Mouse (Mus musculus) brain, adult 2 months (tissue): Measurements from ENCODE around the gene Sestd1.
A peak's percentile ranks its signal among the peaks of the same experiment; 100 is the strongest.

Experiments
- DNase-seq: peaks from one replicate; pipeline ENCODE4 v3.0.0; 2011; ENCODE audit warnings: low read depth, low spot score

Gene Sestd1

DNA sequence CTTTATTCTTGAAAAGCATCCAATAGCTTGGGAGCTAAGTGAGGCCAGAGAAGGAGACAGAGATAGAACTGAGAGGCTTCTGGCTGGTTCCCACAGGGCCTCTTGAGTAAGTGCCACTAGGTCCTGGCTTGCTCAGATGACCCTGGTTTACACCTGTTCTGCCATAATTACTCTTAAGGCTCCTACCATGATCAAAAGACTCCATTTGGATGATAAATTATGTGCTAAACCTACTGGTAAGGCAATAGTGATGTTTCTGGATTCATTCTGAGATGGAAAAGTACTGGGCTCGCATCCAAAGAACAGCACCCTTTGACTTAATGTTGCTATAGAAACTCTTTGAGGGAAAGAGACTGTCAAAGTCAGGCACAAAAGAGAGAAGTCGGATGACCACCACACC lies 106.1 kb downstream of the Sestd1 start:
- DNase-seq, result peak; percentile 20

DNA sequence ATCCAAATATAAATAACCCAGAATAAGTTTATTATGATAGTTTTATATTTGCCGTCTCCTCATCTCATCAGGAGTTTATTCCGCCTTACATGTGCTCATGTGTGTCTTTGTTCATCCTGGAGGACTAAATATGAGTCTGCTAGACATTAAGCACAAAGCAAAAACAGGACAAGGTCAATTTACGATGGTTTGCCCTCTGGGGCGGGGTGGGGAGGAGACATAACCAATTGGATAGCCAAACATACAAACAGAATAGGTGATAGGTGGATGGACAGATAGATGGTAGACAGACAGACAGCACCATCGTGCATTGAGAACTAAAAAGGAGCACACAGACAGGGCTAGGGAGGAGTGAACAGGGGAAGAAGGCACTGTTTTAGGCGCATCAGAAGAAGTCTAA lies 106.6 kb downstream of the Sestd1 start:
- no peak for DNase-seq

DNA sequence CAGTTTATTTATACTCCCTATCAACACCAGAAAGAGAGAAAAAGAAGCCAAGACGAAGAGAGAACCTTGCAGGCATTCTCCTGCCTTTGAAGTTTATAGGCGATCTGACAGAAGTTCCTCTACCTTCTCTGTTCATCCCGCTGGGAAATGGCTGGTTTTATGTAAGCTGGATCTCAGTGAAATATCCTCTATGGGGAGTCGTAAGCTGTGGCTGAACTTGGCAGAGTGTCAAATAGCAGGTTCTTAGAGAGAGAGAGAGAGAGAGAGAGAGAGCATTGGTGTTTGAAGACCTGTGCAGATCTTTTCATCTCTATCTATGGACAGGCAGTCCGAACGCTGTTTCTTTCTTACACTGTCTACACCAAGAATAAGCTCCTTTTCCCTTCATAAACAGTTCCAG lies 107.0 kb downstream of the Sestd1 start:
- peak; percentile 65 for DNase-seq

DNA sequence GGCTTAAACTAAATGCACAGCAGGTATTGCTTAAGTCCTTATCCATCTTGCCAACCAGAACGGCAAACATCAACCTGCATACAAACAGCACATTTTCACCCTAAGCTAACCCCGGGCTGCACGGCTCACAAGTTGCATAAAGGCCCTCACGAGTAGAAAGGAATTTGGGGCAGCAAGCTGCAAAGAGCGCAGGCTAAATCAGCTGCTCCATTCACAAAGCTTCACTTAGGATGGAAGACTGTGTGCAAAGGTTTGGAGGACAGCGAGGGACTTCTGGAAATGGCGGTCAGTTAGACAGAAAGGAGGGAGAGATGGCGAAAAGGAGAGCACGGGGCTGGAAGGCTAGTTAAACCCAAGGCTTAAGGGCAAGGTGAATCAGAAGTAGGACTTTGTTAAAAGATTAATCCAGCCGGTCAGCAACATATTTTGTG lies 108.1 kb downstream of the Sestd1 start:
- DNase-seq, result peak; percentile 51

DNA sequence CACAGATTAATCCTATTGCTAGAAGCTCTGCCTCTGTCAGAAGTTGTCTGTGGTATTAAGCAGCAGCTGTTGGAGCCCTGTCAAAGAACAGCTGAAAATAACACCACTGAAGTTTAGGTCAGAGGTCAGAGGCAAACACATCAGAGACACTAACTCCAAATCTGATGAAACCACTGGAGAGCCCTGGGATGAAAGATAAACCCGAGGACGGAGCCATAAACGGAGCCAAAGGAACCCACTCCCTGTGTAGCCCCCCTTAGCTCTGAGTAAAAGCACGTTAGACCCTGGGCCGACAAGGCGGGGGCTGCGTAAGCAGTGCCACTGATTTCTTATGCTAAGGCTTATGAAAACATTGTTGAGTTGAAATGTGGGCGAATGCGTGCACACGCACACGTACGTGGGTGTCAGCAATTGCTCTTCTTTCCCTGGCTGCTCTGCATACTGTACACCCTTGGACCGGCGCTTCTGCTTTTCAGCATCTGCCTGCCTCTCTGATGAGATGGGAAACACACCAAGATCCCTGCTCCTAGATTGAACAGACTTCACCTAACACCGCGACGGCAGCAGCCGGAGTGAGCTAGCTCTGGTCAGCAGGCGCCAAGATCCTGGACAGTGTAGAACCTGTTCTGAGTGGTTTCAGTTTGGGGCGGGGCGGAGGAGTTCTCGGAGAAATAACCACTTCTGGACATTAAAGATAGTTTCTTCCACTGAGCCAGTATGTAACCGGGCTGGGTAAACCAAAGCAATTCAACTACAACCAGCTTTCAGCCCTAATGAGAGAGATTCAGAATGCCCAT lies 108.8 kb downstream of the Sestd1 start:
- peak; percentile 62 for DNase-seq

DNA sequence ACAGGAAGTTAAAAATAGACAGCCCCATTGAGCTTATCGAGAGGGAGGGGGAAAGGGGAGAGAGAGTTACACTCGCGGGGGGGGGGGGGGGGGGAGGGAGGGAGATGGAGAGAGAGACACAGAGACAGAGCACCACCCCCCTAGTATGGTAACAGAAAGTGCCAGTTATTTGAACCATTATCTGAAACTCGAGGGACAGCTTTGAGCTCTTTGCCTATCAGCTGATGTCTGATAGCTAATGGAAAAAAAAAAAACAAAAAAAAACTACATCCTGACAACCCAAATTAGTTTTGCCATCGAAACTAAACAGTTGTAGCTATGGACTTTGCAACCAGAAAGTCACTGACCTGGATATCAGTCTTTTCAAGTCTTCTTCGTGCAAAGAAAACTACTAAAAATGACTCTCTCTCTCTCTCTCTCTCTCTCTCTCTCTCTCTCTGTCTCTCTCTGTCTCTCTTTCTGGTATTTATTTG lies 109.7 kb downstream of the Sestd1 start, which contains the start of gene Ccdc141:
Gene Ccdc141, minus strand, starts transcription at position 4 of the 473 bp plus-strand sequence.
- DNase-seq, result no peak

DNA sequence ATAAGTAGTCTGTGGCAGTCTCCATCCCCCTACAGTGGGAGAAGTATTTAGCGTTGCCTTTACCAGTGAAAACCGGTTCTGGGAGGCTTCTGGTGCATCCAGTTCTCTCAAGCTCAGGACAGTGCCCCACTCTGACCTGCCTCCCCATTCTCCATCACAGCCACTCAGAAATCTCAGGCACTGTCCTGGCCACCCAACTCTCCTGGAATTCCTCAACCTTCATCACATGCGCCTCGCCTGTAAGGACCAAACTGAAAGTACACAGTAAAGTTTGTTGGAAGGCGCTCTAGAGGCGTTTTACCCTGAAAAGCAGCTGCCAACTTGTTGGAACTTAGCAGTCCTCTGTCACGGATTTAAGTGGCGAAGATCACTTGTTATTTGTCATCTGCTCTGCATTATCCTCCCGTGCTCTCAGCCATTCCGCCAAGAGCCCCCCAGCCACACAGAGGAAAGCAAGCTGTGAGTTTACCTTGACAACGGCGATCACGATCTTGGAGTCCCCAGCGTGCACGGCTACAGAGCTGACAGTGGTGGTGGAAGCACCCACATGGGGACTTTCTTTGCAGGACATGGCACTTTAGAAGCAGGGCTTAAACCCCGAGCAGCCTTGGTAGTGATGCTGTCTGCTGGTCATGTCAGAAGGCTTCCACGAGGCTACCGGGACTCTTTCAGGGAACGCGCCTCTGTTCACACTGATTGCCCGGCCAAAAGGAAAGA lies 110.3 kb downstream of the Sestd1 start:
- DNase-seq, result no peak

DNA sequence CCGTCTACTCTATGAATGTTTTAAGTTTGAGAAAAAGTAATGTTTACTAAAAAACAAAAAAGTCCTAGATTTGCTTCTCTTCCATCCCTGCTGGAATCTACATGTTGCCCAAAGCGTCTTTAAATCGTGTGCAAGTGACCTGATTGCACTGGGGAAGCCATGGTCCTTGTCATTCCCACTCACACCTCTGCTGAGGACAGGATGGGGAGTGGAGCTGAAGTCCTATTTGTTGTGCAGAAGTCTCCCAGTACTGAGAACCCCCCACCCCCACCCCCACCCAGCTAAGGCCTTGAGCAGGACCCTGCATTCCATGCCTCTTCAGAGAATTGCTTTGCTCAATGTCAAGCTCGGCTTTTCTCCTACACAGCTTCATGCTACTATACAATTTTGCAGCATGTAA lies 111.2 kb downstream of the Sestd1 start:
- no peak for DNase-seq

DNA sequence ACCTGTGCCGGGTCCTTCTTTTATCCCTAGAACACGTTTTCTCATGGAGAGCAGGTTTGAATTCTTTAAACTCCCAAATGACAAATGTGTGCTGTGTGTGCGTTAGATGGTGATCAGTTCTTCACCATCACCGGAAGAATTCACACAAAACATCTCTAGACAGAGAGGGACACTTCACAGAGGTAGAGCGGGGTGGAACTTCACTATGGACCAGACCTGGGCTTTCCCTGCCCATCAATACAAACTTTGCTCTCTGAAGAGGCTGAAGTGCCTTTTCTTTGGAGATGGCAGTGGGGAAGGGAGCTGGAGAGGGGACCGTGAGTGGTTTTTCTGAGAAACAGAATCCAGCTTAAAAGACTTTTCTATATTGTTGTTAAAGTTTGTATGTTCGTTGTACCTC lies 111.6 kb downstream of the Sestd1 start:
- DNase-seq, result no peak

DNA sequence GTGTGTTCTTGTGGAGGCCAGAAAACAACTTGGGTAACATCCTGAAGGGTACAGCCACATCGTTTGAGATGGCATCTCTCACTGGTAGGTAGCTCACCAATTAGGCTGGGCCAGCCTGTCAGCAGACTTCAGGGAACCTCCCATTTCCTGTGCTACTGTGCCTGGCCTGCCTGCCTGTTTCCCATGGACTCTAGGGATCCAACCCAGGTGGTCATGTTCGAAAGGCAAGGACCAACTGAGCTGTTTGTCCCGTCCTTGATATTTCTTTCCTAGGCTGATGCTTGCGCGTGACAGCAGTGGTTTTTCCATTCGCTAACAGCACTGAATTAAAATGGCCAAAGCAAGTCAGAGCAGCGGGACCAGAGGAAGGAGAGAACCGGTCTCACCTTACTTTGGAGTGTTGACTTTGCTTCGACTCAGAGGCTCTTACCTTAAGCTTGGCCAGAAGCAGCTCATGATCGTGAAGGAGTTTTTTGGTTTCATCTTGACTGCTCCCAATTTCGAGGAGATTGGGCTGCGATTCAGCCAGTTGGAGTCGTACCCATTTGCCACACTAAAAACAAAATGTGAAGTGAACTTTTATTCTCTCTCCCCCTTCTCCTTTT lies 112.2 kb downstream of the Sestd1 start:
- no peak for DNase-seq

DNA sequence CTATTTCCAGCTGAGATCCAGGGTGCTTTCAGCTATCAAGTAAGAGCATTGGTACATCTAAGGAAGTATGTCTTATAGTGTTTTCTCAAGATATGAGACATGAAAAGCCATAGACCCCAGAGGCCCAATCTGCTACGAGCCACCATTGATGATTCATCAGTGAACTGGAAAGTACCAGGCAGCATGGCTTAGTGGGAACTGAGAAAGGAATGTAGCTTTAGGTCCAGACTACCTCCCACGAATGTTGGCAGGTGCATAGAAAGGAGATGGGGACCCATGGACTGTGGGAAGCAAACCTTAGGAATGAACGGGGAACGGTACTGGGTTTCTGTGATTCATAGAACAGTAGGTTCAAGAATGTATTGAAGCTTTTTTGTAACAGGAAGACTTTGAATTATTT lies 114.0 kb downstream of the Sestd1 start:
- DNase-seq, result no peak

DNA sequence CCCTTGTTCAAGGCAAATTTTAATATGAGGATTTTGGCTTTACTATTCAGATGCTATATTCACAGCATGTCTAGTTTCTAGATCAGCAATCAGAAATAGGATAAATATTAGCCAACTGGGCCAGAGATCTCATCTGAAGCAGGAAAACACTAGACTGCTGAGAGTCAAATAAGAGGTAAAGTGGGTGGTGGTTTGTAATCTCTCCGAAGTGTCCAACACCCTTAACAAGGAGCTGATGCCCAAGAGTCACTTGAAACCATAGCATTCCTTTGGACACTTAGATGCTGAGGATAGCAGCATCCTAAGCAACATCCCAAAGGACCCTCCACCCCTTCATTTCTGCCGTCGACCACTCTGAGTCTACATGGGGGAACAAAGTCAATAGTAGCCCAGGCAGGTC lies 115.7 kb downstream of the Sestd1 start:
- no peak for DNase-seq

DNA sequence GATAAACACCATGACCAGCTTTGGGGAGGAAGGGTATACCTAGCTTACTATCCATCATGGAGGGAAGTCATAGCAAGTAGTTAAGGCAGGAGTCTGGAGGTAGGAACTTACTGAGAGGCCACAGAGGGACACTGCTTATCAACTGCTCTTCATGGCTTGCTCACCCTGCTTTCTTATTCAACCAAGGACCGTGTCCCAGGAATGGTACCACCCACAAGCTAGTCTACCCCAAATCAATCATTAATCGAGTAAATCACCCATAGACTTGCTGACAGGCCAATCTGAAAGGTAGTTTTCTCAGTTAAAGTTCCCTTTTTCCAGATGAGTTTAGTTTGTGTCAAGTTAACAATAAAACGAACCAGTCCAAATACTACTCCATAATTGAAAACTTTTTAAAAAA lies 117.0 kb downstream of the Sestd1 start:
- DNase-seq, result no peak

DNA sequence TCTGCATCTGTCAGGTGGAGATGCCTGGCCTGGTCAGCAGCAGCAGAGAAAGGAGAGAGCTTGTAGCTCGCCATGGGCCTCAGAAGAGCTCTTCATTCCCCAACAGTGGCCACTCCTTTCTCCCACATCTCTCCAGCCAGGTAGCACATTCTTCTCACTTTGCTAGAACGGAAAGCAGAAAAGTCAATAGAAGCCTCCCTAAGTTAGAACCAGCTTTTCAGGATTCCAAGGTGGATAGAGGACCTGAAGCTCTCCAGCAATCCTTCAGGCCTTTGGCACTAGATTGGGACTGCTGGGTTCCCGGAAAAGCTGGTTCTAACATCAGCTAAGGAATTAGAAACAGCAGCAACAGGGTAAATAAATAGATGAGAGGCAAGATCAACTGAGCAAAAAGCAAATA lies 118.3 kb downstream of the Sestd1 start:
- no peak for DNase-seq

DNA sequence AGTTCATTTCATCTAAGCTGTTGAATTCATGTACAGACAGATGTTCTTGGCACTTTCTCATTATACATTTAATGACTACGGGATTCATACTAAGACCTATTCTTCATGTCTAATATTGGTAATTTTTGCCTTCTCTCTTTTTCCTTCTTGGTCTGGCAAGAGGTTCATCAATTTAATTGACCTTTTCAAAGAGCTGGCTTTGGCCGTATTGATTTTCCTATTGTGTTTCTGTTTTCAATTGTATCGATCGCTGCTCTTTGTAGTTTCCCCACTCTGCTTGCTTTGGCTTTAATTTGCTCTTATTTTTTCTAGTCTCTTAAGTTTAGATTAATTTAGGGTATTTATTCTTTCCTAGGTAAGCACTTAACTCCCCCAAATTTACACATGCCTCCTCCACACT lies 122.8 kb downstream of the Sestd1 start:
- no peak for DNase-seq

DNA sequence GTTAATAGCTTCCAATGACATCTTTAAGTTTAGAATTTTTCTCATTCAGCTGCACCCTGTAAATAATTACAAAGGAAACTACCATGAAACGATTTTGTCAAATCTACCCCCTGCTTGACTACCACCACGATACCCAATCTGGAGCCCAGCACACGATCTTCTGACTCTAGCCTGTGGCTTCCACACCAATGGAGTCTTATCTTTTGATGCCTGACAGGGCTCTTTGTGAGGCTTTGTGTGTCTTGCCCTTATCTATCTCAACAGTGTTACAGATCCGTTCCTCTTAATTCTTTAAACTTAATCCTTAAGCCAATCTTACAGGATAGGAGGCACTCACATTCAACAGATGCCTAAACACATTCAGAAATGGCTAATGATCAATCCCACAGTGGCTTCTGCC lies 126.3 kb downstream of the Sestd1 start:
- DNase-seq, result no peak

DNA sequence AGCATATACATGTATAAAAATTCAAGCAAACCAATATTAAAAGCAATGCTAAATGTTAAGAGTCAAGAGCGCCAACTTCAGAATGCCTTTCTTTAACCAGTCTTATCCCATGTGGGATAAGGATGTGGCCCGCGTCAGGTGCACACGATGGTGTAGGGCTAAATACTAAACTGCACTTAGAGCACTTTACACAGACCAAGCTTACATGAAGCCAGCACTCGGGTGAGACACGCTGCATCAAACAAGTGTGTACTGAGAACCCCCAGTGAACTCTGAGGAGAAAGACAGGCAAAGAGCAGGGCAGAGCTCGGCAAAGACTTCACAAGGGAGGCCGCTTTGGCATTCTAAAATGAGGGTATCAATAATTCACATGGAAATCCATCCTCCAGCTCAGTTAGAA lies 129.1 kb downstream of the Sestd1 start:
- DNase-seq, result no peak

DNA sequence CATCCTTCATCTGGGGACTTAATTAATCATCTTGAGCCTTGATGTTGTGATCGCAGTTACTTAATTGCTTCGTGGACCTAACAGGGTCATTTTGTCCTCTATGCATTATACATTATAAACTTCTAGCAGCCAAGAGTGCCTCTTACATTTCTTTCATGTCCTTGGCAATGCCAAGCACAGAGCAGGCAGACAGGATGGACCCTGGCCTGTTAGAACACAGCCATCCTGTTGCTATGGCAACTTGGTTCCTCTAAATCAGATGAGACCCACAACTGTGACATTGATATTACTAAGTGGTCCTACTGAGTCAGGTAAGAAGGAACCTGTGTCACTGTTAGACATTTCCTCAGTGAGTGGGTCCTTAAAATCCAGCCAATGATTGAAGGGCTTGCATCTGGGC lies 130.8 kb downstream of the Sestd1 start:
- no peak for DNase-seq

DNA sequence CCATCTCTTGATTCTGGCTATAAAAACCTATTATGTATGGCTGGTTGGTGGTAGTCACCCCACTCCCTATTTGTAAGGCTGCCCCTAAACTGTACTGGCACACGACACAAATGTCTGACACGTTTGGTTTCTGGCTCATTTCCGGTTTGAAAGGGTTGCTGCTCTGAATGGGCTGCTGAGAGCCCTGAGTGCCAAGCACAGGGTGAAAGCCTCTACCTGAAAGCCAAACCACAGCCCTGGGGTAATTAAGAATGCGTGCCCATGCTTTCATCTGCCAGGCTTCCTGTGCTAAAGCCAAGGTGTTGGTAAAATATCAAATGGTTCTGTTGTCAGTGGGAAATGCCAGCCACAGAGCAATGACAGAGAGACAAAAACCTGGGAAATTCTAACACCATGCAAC lies 132.2 kb downstream of the Sestd1 start:
- DNase-seq, result no peak

DNA sequence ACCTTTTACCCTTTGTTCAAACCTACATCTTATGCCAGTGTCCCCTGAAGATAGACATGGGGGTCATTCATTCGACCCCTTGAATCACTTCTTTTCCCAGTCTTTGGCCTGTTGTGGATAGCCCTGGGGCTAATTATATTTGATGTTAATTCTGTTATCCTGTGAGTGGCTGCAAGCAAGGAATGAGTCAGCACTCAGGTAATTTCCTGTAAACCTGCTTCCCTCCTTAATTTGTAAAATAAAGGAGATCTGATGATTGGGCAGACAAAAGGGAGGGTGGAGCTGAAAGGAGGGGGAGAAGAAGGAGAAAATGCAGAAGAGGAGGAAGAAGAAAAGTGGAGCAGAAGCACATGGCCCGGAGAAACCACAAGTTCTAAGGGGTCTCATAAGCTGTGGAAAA lies 133.4 kb downstream of the Sestd1 start:
- no peak for DNase-seq

DNA sequence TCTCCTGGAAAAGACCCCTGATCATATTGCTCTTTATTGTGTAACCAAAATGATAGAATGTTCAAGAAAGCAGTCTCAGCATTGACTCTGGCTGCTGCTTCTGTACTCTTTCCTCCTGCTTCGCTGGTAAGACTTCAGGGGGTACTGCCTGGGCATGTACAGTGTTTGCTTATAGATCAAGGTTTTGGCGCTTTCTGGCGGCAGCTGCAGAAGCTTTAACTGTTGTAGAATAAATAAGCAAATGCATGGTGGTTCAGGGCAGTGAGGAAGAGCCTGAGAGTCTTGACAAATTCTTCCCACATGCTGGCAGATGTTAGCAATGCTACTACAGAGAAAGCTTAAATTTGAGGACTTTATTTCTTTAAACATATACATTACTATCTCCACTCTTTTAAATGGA lies 134.1 kb downstream of the Sestd1 start:
- no peak for DNase-seq

DNA sequence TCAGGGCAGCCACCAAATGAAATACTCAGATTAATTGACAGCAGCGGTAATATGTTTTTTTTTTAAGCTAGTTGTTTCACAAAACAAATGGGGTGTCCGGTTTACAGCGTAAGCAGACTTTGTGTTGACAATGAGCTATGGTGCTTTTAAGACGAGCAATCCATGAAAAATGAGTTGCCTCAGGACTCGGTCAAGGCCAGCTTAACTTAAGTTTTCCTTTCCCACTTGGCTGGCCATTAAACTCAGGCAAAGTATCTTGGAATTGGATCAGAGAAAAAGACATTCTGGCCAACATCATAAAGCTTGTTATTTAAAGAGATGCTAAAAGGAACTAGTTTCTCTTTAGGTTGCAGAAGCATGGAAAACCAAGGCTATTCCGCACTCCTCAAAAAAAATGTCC lies 136.9 kb downstream of the Sestd1 start:
- DNase-seq, result no peak

DNA sequence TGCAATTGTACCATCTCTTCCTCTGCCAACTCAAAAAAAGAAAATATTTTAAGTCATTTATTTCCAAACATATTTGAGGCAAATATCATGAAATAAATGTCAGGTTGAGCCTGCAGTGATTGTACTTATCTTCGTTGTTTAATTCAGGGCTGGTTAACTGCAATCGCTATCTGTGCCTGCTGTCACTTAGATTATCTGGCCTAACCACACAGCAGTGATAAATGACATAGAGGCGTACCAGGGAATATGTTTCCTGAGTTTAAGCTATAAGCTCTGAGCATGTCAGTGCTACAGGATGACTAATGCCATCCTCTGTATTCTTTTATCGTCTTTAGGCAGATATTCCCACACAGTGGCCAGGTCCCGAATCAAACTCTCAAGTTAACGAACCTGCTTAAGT lies 141.5 kb downstream of the Sestd1 start:
- no peak for DNase-seq
